Mouse (Mus musculus) embryonic fibroblast, embryonic 13.5 days (primary cell): ENCODE data around the gene Gm49373. TPM values are rescaled to one million over a fixed set of nuclear protein-coding genes. Genes with fewer than 3 reads are reported as not detected.

Experiments used
- H3K27ac ChIP-seq: 2 replicates; pipeline ENCODE4 v1.5.1; 2012; ENCODE audit warnings: low read length, control low read depth, inconsistent platforms; ENCODE audit not compliant: insufficient read depth
- H3K4me1 ChIP-seq: 2 replicates; pipeline ENCODE4 v1.6.1; 2011; ENCODE audit warnings: low read length; ENCODE audit not compliant: control insufficient read depth, insufficient read depth
- H3K4me3 ChIP-seq: 2 replicates; pipeline ENCODE4 v1.5.1; 2011; ENCODE audit warnings: mild to moderate bottlenecking, control low read depth, low read length; ENCODE audit not compliant: insufficient read depth
- CTCF ChIP-seq: IDR thresholded peaks from 2 replicates; pipeline ENCODE4 v1.5.1; 2011; ENCODE audit warnings: mild to moderate bottlenecking, control low read depth, low read length, moderate library complexity, borderline replicate concordance; ENCODE audit not compliant: insufficient read depth
- POLR2A ChIP-seq: IDR thresholded peaks from 2 replicates; pipeline ENCODE4 v1.6.1; 2011; ENCODE audit warnings: low read depth, mild to moderate bottlenecking, control low read depth, low read length, moderate library complexity
- polyA plus RNA-seq: library from polyadenylated mRNA; stranded (reverse); fragments of >200 nt; gene quantifications from 2 replicates; pipeline ENCODE4 v1.2.4, GENCODE M21; 2011; ENCODE audit warnings: low read depth; ENCODE audit not compliant: missing spikeins, insufficient read length

Gm49373 gene
- polyA plus RNA-seq, 1 experiment: 0.44 TPM

DNA sequence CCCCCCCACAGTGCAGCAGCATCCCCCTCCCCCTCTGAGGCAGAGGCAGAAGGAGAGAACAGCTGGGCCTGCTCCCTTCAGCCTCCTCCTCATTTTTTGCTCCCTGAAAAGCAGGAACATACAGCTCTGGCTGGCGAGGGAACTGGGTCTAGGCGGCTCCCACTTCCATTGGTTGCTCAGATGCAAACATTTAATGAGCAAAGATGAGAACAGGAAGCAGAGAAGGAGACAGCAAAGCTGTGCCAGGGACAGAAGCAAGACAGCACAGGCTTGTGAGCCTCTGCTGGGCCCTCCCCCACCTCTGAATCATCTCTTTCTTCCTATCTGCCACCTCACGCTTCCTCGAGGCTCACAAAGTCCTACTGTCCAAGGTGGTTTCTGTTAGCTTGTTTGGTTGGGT is 31.6 kb downstream of the Gm49373 start:
- no peak for TF ChIP-seq CTCF
- TF ChIP-seq POLR2A: no peak
- peaks cover 3% of the 10 kb centered on the region; the same call in 1 of the 2 replicates for H3K4me1 ChIP-seq
- H3K4me3 ChIP-seq: no peak overlapping the region
- no peak overlapping the region for H3K27ac ChIP-seq

GRCm38 (mm10) chr9:21039779-21040178 is 33.1 kb downstream of the Gm49373 start:
- H3K27ac ChIP-seq: no peak overlapping the region
- no peak overlapping the region for H3K4me3 ChIP-seq
- TF ChIP-seq POLR2A (no peak), CTCF (no peak)
- H3K4me1 ChIP-seq: peaks cover 3% of the 10 kb centered on the region; the same call in 1 of the 2 replicates

- H3K27ac ChIP-seq: no peak overlapping the region
- H3K4me3 ChIP-seq: no peak overlapping the region
- TF ChIP-seq CTCF (no peak), POLR2A (peak; percentile 33; the same call in 1 of the 2 replicates)
- H3K4me1 ChIP-seq: peaks cover 3% of the 10 kb centered on the region; the same call in 1 of the 2 replicates
These were observed 35.4 kb downstream of the Gm49373 start for GRCm38 (mm10) chr9:21037481-21037891.

DNA sequence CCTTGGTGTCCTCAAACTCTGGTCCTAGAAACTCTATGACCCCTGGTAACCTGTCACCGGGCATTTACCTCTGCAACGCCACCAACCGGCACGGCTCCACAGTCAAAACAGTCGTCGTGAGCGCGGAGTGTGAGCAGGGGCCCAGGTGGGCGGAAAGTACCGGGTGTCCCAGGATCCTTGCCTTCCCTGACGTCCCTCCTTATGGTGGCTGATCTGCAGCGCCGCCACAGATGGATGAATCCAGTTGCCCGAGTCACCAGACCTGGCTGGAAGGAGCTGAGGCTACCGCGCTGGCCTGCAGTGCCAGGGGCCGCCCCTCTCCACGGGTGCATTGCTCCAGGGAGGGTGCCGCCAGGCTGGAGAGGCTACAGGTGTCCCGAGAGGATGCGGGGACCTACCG is 36.2 kb downstream of the Gm49373 start:
- Histone ChIP-seq H3K4me3 (no peak overlapping the region), H3K4me1 (peaks cover 3% of the 10 kb centered on the region; the same call in 1 of the 2 replicates)
- TF ChIP-seq CTCF: no peak
- no peak for TF ChIP-seq POLR2A

GRCm38 (mm10) chr9:21036161-21036560 is 36.7 kb downstream of the Gm49373 start:
- no peak overlapping the region for H3K27ac ChIP-seq
- peaks cover 3% of the 10 kb centered on the region; the same call in 1 of the 2 replicates for H3K4me1 ChIP-seq
- TF ChIP-seq POLR2A: no peak
- TF ChIP-seq CTCF: no peak
- H3K4me3 ChIP-seq: no peak overlapping the region

More for the DNA sequence above, 36.2 kb downstream of the Gm49373 start:
- no peak overlapping the region for H3K27ac ChIP-seq

DNA sequence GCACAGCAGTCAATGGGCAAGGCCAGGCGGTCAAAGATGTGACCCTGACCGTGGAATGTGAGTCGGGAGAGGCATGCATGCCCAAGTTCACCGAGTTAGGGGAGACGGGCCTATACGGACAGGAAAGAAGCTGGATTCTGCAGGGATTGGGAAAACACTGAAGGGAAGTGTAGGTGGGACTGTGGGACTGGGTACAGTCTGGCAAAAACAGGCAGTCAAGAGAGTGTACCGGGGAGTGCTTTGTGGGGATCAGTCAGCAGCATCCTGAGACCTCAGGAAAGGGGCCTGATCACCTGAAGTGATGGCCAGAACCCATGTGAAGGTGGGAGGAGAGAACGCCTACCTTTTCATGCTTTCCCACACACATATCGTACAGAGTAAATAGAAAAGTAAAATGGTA is 37.3 kb downstream of the Gm49373 start:
- Histone ChIP-seq H3K27ac (no peak overlapping the region), H3K4me1 (peaks cover 3% of the 10 kb centered on the region; the same call in 1 of the 2 replicates), H3K4me3 (no peak overlapping the region)
- TF ChIP-seq CTCF (no peak), POLR2A (no peak)

DNA sequence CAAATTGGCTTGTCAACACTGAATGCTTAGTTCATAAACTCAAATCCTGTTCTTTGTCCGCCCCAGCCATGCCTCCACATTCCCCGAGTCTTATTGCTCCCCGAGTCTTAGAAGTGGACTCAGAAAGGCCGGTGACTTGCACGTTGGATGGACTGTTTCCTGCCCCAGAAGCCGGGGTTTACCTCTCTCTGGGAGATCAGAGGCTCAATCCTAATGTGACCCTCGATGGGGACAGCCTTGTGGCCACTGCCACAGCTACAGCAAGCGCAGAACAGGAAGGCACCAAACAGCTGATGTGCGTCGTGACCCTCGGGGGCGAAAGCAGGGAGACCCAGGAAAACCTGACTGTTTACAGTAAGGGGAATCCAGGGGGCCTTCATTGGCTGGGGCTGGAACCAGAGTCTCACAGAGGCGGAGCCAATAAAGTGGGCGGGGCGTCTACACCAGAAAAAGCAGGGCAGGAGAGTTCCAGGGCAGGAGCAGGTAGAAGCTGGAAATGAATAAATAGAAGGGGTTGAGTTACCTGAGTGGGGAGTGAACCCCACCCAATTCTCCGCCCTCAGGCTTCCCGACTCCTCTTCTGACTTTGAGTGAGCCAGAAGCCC is 38.3 kb downstream of the Gm49373 start:
- Histone ChIP-seq H3K27ac (no peak overlapping the region), H3K4me1 (peaks cover 3% of the 10 kb centered on the region; the same call in 1 of the 2 replicates), H3K4me3 (no peak overlapping the region)
- no peak for TF ChIP-seq POLR2A
- TF ChIP-seq CTCF: no peak

GRCm38 (mm10) chr9:21033136-21033535 is 39.8 kb downstream of the Gm49373 start:
- no peak for TF ChIP-seq CTCF
- peak; percentile 60 for TF ChIP-seq POLR2A
- H3K27ac ChIP-seq: no peak overlapping the region
- H3K4me3 ChIP-seq: peak overlapping the region; percentile 45
- peaks cover 3% of the 10 kb centered on the region; the same call in 1 of the 2 replicates for H3K4me1 ChIP-seq

DNA sequence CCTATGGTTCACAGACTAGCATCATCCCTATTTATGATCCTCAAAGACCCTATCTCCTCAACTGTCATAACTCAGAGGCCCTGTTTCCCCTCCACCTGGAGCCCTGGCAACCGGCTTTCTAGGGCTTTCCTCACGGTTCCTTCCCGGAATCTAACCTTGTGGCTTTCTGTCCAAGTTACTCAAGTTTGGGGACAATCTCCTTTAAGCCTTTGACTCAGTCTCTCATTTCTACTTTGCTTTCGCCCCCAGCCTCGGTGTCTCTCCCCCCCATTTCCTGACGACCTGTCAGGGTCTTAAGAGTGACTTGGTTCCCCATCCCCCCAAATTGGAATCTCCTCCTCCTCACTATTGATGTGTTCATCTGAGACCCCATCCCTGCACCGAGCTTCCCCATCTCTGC is 40.4 kb downstream of the Gm49373 start:
- H3K4me1 ChIP-seq: peaks cover 3% of the 10 kb centered on the region; the same call in 1 of the 2 replicates
- peak overlapping the region; percentile 49 for H3K4me3 ChIP-seq
- H3K27ac ChIP-seq: no peak overlapping the region
- TF ChIP-seq POLR2A (no peak), CTCF (no peak)

DNA sequence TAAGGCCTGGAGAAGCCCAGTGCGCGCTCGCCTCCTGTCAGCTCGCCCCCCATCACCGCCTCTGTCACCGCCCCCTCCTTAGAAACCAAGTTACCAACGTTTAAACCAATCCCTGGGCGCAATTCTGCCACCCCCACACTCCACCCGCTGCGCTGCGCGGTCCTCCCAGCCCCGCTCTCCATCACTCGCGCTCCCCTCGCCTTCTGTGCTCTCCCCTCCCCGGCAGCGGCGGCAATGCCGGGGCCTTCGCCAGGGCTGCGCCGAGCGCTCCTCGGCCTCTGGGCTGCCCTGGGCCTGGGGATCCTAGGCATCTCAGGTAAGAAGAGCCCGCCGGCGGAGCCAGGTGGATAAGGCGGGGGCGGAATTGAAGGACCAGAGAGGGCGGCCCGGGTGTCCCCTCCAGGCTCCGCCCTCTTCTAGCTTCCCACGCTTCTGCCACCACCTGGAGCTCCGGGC is 41.0 kb downstream of the Gm49373 start, which contains the start of gene Icam5:
Icam5 (plus strand) TSS at position 178 of the 456 bp plus-strand sequence.
- H3K4me1 ChIP-seq: no peaks in the 10 kb centered on the region
- TF ChIP-seq POLR2A: no peak
- peak within 1 kb of the TSS; percentile 34; the same call in 1 of the 2 replicates for H3K27ac ChIP-seq

More for the DNA sequence above, 41.0 kb downstream of the Gm49373 start, which contains the start of gene Icam5:
- peak within 1 kb of the TSS; percentile 49 for H3K4me3 ChIP-seq
